Mouse (Mus musculus): ENCODE results near the gene Fam149a.

DNA sequence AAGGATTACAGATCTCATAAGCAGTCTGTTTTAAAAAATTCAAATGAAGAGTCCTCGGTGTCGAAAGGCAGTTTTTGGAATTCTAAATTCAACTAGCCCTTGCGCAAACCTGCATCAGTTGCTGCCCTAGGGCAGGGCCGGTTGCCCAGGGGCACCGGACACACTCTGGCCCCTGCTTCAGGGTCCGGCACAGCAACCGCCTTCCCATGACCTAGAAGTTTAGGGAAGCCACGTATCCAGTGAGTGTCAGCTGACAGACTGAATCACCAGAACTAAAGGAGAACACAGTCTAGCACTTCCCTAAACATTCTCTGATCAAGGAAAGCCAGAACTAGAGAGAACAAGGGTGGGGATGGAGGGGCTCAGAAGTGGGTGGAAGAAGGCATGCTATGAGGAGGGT lies 48.6 kb downstream of the Fam149a start:
- TF ChIP-seq CTCF (IDR thresholded peaks at IDR 0.05; ENCODE audit: low read depth, low read length) (no peak), POLR2A (IDR thresholded peaks at IDR 0.05; ENCODE audit: borderline replicate concordance, low read depth, low read length) (no peak)

Measured in bone marrow macrophage, adult 2 months (primary cell).